Mouse (Mus musculus): Measurements from ENCODE around the gene 4921517D22Rik. TPM values are rescaled to one million over a fixed set of nuclear protein-coding genes. Genes with fewer than 3 reads are reported as not detected.

The 4921517D22Rik gene
- polyA plus RNA-seq, 2 experiments = not detected

DNA sequence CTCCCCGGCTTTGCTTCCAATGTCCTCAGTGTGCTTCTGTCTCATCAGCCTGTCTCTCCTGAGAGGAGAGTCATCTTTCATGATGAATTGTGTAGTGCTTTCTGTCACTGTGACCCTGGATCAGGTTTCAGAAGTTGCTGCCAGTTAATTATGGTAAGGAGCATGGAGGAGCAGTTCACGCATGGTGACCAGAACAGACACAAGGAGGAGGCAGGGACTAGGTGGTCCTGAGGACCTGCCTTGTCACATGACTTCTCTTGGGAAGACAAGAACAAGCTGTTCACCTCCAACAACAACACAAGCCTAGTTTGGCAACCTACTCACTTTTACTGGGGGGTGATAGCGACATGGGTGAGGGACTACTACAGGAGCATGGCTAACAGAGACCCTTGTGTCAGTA is 40.8 kb downstream of the 4921517D22Rik start:
- no peak for TF ChIP-seq CTCF (IDR thresholded peaks at IDR 0.05; ENCODE audit: low read depth)
- TF ChIP-seq EP300 (IDR thresholded peaks at IDR 0.05; ENCODE audit: low read depth) = no peak
- ATAC-seq (ENCODE audit: insufficient read depth) = no peak
- DNase-seq (ENCODE audit: low read depth in 3 of 3, low spot score in 3 of 3) = no peak
- Histone ChIP-seq H3K36me3 (replicated peaks; ENCODE audit: control insufficient read depth, insufficient read depth, low read depth) (peaks cover 33% of the 10 kb centered on the region), H3K4me1 (replicated peaks; ENCODE audit: control insufficient read depth in 2 of 2, insufficient read depth in 2 of 2, low read length in 1 of 2) (peaks cover 0 to 5% of the 10 kb centered on the region in 2 experiments; a peak in 2 of 4 replicates), H3K27me3 (ENCODE audit: control insufficient read depth, insufficient read depth, low read length) (no peaks in the 10 kb centered on the region), H3K9me3 (ENCODE audit: control insufficient read depth, low read length) (no peaks in the 10 kb centered on the region), H3K27ac (no peak overlapping the region), H3K4me3 (ENCODE audit: insufficient read depth in 1 of 2, low read depth in 2 of 2, low read length in 2 of 2) (no peak overlapping the region), H3K9ac (replicated peaks) (no peak overlapping the region), H3K4me2 (ENCODE audit: low read depth) (no peak overlapping the region)
- WGBS (ENCODE audit: insufficient replicate concordance) = 85% methylated on average over 3 of the region's 3 CpGs

DNA sequence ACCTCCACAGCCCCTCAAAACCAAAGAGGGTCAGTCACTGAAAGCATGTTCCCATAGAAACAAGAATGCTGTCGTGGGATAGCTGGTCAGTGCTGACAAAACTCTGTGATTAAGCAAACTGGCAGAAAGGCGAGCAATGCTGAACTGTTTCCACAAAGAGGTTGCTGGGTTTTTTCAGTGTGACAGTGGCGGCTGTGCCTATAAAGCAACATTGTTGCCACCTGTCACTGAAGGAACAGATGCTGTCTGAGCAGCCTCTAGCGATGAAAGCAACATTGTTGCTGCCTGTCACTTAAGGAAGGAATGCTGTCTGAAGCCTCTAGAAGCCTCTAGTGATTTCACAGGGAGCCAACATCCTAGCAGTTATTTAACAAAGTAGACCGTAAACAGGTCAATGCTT is 41.3 kb downstream of the 4921517D22Rik start:
- ATAC-seq (ENCODE audit: insufficient read depth) = no peak
- Histone ChIP-seq H3K27me3 (ENCODE audit: control insufficient read depth, insufficient read depth, low read length) (no peaks in the 10 kb centered on the region), H3K4me1 (replicated peaks; ENCODE audit: control insufficient read depth in 2 of 2, insufficient read depth in 2 of 2, low read length in 1 of 2) (peaks cover 0 to 5% of the 10 kb centered on the region in 2 experiments; a peak in 2 of 4 replicates), H3K27ac (no peak overlapping the region), H3K9me3 (ENCODE audit: control insufficient read depth, low read length) (no peaks in the 10 kb centered on the region), H3K9ac (replicated peaks) (no peak overlapping the region), H3K4me2 (ENCODE audit: low read depth) (no peak overlapping the region), H3K36me3 (replicated peaks; ENCODE audit: control insufficient read depth, insufficient read depth, low read depth) (peaks cover 37% of the 10 kb centered on the region), H3K4me3 (ENCODE audit: insufficient read depth in 1 of 2, low read depth in 2 of 2, low read length in 2 of 2) (no peak overlapping the region)
- 87% methylated on average over 5 of the region's 5 CpGs for WGBS (ENCODE audit: insufficient replicate concordance)
- no peak for TF ChIP-seq CTCF (IDR thresholded peaks at IDR 0.05; ENCODE audit: low read depth)
- no peak for TF ChIP-seq EP300 (IDR thresholded peaks at IDR 0.05; ENCODE audit: low read depth)
- DNase-seq (ENCODE audit: low read depth in 3 of 3, low spot score in 3 of 3) = no peak

DNA sequence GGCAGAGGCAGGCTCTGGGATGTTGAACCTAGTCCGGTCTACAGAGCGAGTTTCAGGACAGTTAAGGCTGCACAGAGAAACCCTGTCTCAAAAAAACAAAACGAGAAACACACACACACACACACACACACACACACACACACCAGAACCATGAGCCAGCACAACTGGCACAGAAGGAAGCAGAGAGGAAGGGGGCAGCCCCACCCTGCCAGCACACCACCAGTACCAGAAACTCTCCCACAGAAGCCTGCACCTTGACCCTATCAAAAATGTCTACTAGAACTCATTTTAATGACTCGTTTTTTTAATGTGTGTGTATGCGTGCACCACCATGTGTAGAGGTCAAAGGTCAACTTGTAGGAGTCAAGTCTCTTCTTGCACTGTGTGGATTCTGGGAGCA is 44.1 kb downstream of the 4921517D22Rik start:
- Histone ChIP-seq H3K9ac (replicated peaks) (no peak overlapping the region), H3K4me1 (replicated peaks; ENCODE audit: control insufficient read depth in 2 of 2, insufficient read depth in 2 of 2, low read length in 1 of 2) (peaks cover 0 to 8% of the 10 kb centered on the region in 2 experiments; a peak in 2 of 4 replicates), H3K4me2 (ENCODE audit: low read depth) (no peak overlapping the region), H3K36me3 (replicated peaks; ENCODE audit: control insufficient read depth, insufficient read depth, low read depth) (peaks cover 39% of the 10 kb centered on the region), H3K9me3 (ENCODE audit: control insufficient read depth, low read length) (no peaks in the 10 kb centered on the region), H3K27me3 (ENCODE audit: control insufficient read depth, insufficient read depth, low read length) (no peaks in the 10 kb centered on the region), H3K27ac (no peak overlapping the region), H3K4me3 (ENCODE audit: insufficient read depth in 1 of 2, low read depth in 2 of 2, low read length in 2 of 2) (no peak overlapping the region)
- 65% methylated on average over 5 of the region's 5 CpGs for WGBS (ENCODE audit: insufficient replicate concordance)
- DNase-seq (ENCODE audit: low read depth in 3 of 3, low spot score in 3 of 3) = no peak
- no peak for ATAC-seq (ENCODE audit: insufficient read depth)
- TF ChIP-seq CTCF (IDR thresholded peaks at IDR 0.05; ENCODE audit: low read depth) (no peak), EP300 (IDR thresholded peaks at IDR 0.05; ENCODE audit: low read depth) (no peak)

DNA sequence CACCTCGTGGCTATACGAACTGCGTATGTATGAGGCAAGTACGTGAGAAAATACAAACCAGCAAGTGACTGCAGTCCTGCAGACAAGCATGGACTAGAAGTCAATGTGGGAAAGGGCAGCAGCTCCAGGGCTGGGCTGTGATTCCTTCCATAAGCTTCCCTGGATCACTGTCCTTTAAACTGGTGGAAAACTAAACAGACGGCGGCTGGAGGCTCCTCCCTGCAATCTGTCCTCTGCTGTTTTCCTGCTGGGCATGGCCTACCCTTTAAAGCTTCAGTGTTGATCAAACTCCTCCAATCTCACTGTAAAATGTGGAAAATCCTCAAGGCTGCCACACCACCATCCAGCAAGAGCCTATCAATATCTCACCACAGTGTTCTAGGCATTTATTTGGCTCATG is 45.3 kb downstream of the 4921517D22Rik start:
- DNase-seq (ENCODE audit: low read depth in 3 of 3, low spot score in 3 of 3) = no peak
- TF ChIP-seq EP300 (IDR thresholded peaks at IDR 0.05; ENCODE audit: low read depth) (no peak), CTCF (IDR thresholded peaks at IDR 0.05; ENCODE audit: low read depth) (no peak)
- Histone ChIP-seq H3K4me1 (replicated peaks; ENCODE audit: control insufficient read depth in 2 of 2, insufficient read depth in 2 of 2, low read length in 1 of 2) (peaks cover 4 to 8% of the 10 kb centered on the region in 2 experiments; a peak in 3 of 4 replicates), H3K27ac (no peak overlapping the region), H3K9me3 (ENCODE audit: control insufficient read depth, low read length) (no peaks in the 10 kb centered on the region), H3K36me3 (replicated peaks; ENCODE audit: control insufficient read depth, insufficient read depth, low read depth) (peaks cover 35% of the 10 kb centered on the region), H3K27me3 (ENCODE audit: control insufficient read depth, insufficient read depth, low read length) (no peaks in the 10 kb centered on the region), H3K4me2 (ENCODE audit: low read depth) (no peak overlapping the region), H3K4me3 (ENCODE audit: insufficient read depth in 1 of 2, low read depth in 2 of 2, low read length in 2 of 2) (no peak overlapping the region), H3K9ac (replicated peaks) (no peak overlapping the region)
- ATAC-seq (ENCODE audit: insufficient read depth) = no peak
- WGBS (ENCODE audit: insufficient replicate concordance) = 92% methylated on average over 6 of the region's 6 CpGs

DNA sequence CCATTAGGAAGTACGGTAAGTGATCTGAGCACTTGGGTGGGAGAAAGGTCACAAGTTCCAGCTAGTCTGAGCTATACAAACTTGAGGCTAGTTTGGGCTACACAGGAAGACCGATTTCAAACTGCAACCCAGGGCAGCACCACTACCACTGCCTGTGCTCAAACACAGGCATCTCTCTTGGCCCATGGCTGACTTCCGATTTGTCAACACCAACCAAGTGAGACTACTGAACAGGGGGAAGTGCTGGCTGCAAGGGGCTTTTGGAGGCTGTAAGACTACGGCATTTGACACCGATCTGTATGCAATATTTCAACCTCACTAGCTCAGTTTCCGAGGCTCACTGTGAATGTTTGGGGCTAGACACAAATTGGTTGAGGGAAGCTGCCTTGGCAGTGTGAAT is 46.4 kb downstream of the 4921517D22Rik start:
- H3K4me3 ChIP-seq (ENCODE audit: insufficient read depth in 1 of 2, low read depth in 2 of 2, low read length in 2 of 2) = no peak overlapping the region
- peaks cover 14 to 17% of the 10 kb centered on the region in 2 experiments for H3K4me1 ChIP-seq (replicated peaks; ENCODE audit: control insufficient read depth in 2 of 2, insufficient read depth in 2 of 2, low read length in 1 of 2)
- no peak for ATAC-seq (ENCODE audit: insufficient read depth)
- H3K27me3 ChIP-seq (ENCODE audit: control insufficient read depth, insufficient read depth, low read length) = no peaks in the 10 kb centered on the region
- H3K4me2 ChIP-seq (ENCODE audit: low read depth) = no peak overlapping the region
- no peak for TF ChIP-seq CTCF (IDR thresholded peaks at IDR 0.05; ENCODE audit: low read depth)
- TF ChIP-seq EP300 (IDR thresholded peaks at IDR 0.05; ENCODE audit: low read depth) = no peak
- H3K27ac ChIP-seq = no peak overlapping the region
- 81% methylated on average over 6 of the region's 6 CpGs for WGBS (ENCODE audit: insufficient replicate concordance)
- no peak overlapping the region for H3K9ac ChIP-seq (replicated peaks)
- no peaks in the 10 kb centered on the region for H3K9me3 ChIP-seq (ENCODE audit: control insufficient read depth, low read length)
- H3K36me3 ChIP-seq (replicated peaks; ENCODE audit: control insufficient read depth, insufficient read depth, low read depth) = peaks cover 28% of the 10 kb centered on the region
- no peak for DNase-seq (ENCODE audit: low read depth in 3 of 3, low spot score in 3 of 3)

Data from liver, embryonic 14.5 days (tissue).